Mouse (Mus musculus): ENCODE results near the gene Ankk1. TPM values are rescaled to one million over a fixed set of nuclear protein-coding genes. Genes with fewer than 3 reads are reported as not detected.

Gene Ankk1
- not detected in 2 replicates for polyA plus RNA-seq (2021; fragmentation: Nextera tagmentation)
- long read RNA-seq, experiment 1 = 0 reads
- long read RNA-seq, experiment 2 = 0 reads

GRCm38 (mm10) chr9:49426921-49427320 is at the start of gene Ankk1:
TSS of gene Ankk1 (minus strand) at chr9:49427021.

Other genes with a start within 250 kb of the Ankk1 start
- not detected in 2 replicates for gene Gm4894, start 176.5 kb downstream of the Ankk1 start, polyA plus RNA-seq (2021; fragmentation: Nextera tagmentation)
- gene Drd2, start 86.4 kb downstream of the Ankk1 start, polyA plus RNA-seq (2021; fragmentation: Nextera tagmentation) = 0.78 and 1.1 TPM in 2 replicates
- 1.1 and 1.4 TPM in 2 replicates for gene Ttc12, start 59.2 kb upstream of the Ankk1 start, polyA plus RNA-seq (2021; fragmentation: Nextera tagmentation)